Mouse (Mus musculus) brain, embryonic 14.5 days (tissue): ENCODE results near the gene Hoxd8. TPM values are rescaled to one million over a fixed set of nuclear protein-coding genes. Genes with fewer than 3 reads are reported as not detected.

Experiments used
- DNase-seq: peaks from one replicate; pipeline ENCODE4 v3.0.0-alpha.2; 2011; ENCODE audit warnings: low read depth
- CTCF ChIP-seq: fragments of 200-500 bp; IDR thresholded peaks from 2 replicates; pipeline ENCODE4 v1.5.1; 2012; ENCODE audit warnings: inconsistent platforms, mild to moderate bottlenecking, moderate library complexity, borderline replicate concordance; ENCODE audit not compliant: insufficient read depth, insufficient read length; ENCODE audit errors: extremely low read depth
- POLR2A ChIP-seq: fragments of 200-500 bp; IDR thresholded peaks from 2 replicates; pipeline ENCODE4 v1.6.1; 2012; ENCODE audit warnings: mild to moderate bottlenecking, inconsistent platforms, borderline replicate concordance; ENCODE audit not compliant: poor library complexity, insufficient read depth, insufficient read length, severe bottlenecking; ENCODE audit errors: extremely low read depth
- polyA plus RNA-seq: library from polyadenylated mRNA; depleted of rRNA; stranded (reverse); fragments of >200 nt; gene quantifications from 2 replicates; pipeline ENCODE4 v1.2.3, GENCODE M21; 2012

The Hoxd8 gene
- polyA plus RNA-seq, 1 experiment, result 1.6 TPM

DNA sequence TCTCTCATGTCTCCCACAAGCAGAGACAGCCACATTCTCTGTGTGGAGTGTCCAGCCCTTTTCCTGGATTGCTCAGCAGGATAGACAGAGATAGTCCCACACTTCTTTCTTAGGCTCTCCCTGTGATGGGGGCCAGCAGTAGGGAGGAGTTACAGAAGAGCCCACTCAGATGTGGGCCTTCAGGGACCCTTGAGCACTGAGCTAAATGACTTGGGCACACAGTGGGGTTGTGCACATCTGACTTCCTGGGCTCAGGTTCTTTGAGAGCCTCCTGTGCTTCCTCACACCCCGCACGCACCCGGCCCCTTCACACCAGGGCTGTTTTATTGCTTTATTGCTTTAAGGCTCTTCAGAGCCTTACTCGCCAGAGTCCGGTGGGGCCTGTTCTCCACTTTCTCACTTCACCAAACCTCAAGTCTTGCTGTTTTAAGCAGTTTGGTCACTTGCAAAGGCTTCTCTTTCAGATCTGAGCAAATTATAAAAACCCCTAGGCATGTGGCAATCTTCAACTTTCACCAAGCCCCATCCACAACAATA, 16.6 kb downstream of the Hoxd8 start:
- DNase-seq, result no peak
- TF ChIP-seq POLR2A (no peak), CTCF (no peak)

DNA sequence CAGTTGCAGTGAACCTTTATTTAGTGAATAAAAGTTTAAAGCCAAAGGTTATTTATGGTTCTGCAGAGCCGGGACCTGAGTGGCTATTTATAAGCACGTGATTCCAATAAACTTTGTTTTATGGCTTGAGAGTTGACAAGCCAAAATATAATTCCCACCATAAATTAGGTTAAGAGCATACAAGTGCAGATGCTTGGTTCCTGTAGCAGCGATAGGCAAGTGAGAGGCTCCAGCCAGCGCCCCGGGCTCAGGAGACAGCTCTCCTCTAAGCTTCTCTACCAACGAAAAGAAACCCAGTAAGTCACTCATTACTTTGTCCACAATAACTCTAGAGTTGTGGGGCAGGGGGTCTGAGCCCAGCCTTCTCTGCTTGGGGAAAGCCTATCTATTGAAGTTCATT, 17.5 kb downstream of the Hoxd8 start:
- TF ChIP-seq CTCF (no peak), POLR2A (no peak)

DNA sequence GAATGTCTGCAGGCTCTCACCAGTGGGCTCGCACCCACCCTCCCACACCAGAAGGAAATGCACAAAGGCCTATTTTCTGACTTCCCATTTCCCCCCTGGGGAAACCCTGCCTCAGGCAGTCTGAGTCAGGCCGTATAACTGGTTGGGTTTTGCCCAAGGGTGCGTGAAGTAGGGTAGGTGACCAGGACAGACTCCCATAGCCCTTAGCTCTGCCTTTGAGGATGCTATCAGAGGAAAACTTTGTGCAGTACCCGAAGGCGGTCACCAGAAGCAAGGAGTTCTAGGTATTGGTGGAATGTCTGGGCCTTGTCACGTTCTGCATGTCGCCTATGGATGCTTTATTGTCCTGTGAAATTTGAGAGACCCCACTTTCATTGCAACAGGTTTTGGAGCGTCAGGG, 18.5 kb downstream of the Hoxd8 start:
- TF ChIP-seq POLR2A (no peak), CTCF (no peak)
- DNase-seq, result no peak

More for the DNA sequence above, 17.5 kb downstream of the Hoxd8 start:
- no peak for DNase-seq

DNA sequence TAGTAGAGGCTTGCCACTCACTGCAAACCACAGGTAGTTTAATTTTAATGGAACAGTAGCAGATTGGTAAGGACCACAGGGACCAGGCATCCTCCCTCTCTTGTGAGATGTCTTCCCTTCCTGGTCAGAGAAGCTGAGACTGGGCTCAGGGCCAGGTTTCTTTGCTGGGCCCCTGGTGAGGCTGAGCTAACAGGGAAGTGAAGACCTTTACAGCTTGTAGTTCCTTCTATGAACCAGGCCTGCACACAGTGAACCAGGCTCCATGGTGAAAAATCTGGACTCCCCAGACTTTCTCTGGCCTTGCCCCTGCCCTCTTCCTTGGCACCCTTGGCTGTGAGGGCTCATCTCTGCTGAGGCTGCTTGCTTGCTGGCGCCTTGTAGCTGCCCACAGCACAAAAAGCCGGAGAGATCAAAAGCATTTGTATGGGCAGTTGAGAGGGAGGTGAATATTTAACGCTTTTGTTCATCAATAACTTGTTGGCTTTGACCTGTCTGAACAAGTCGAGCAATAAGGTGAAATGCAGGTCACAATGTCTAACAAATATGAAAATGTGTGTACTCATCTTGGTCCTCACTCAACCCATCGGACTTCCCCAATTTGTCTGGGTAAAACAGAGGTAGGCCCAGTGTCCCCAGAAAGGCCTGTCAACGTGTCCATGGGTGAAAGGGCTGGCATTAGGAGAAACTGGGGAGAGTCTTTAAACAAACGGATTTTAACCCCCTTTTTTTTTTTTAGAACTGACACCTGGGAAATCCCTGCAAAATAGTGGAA, 20.0 kb downstream of the Hoxd8 start:
- TF ChIP-seq POLR2A (no peak), CTCF (no peak)
- DNase-seq, result no peak

DNA sequence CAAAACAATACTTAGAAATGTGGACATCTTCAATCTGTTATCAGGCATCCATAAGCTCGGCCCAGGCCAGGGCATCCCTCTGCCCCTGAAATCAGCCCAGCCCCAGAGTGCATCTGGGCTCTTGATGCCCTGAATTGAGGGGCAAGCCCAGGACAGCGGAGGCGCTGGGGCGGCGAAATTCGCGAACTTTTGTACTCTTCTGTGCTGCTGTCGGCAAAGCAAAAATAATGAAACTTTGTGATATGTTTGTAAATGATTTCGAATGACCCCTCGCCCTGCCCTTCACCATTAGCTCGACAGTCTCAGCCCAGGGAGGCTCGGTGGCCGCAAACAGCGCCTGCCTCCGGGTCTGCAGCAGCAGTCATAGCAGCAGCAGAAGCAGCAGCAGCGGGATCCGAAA, 20.8 kb downstream of the Hoxd8 start:
- TF ChIP-seq POLR2A (no peak), CTCF (no peak)
- DNase-seq, result no peak

DNA sequence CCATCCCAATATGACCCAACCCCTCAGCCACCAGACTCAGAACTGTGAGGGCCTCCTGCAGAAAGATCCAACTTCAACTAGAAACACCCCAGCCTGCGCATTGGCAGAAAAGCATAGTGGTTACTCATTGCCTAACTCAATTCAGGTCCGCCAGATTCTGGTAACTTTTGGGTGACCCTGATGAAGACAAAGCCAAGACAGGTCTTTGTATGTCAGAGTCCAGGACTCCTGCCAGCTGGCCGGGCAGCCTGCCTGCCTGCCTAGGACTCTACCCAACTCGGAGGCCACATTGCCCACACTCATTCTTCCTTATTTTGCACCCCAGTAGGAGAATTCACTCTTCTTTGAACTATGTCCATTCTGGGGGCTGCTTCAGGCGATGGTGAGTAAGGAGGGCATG, 22.1 kb downstream of the Hoxd8 start, which contains the start of gene Gm28230:
Gene Gm28230 (plus strand): TSS at position 178 of the 400 bp plus-strand sequence.
- no peak for DNase-seq
- TF ChIP-seq CTCF (no peak), POLR2A (no peak)

DNA sequence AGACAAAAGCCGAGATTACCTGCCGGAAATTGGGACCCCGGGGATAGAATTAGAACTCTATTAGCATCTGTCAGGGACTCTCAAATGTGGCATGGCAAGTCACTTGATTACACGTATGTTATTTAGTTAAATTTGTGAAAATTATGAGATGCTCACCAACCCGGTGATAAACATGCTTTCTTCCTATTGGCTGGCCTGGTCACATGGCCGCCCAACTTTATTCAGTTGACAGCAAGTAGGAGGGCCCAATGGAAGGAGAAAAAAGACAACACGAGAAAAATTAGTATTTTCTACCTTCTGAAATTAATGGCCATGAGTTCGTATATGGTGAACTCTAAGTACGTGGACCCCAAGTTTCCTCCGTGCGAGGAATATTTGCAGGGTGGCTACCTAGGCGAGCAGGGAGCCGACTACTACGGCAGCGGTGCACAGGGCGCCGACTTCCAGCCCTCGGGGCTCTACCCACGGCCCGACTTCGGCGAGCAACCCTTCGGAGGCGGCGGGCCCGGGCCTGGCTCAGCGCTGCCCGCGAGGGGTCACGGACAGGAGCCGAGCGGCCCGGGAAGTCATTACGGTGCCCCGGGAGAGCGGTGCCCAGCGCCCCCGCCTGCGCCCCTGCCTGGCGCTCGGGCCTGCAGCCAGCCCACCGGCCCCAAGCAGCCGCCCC, 22.7 kb downstream of the Hoxd8 start:
- DNase-seq, result no peak
- TF ChIP-seq CTCF (no peak), POLR2A (no peak)

DNA sequence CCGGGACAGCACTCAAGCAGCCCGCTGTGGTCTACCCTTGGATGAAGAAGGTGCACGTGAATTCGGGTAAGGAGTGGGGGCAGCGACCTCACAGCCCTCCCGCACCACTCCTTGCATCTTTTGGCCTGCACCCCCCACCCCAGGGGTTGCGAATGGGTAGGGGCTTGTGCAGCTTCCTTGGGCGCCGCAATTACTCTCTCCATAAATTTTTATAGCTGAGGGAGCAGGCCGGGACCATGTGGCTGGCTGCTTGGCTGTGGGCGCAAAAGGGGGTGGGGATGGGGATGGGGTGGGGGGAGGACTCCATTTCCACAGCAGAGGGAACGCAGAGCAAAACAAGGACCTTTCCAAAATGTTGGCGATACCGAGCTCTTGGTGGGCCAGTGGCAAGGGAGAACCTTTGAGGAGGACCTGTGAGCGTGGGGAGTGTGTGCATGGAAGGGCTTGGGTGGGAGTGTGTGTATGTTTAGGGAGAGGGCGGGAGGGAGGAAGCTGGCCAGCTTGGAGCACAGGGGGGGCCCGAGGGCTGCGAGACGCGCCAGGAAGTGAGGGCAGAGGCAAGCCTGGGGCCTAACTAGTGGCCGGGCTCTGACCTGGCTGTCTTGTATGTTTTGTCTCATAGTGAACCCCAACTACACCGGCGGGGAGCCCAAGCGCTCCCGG, 23.4 kb downstream of the Hoxd8 start:
- DNase-seq, result no peak
- TF ChIP-seq CTCF (no peak), POLR2A (no peak)

DNA sequence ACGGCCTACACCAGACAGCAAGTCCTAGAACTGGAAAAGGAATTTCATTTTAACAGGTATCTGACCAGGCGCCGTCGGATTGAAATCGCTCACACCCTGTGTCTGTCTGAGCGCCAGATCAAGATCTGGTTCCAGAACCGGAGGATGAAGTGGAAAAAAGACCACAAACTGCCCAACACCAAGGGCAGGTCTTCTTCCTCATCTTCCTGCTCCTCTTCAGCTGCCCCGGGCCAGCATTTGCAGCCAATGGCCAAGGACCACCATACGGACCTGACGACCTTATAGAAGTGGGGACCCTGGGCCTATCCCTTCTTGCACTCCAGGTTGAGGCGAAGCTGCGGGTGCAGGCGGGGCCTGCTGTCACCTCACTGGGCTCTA, 23.9 kb downstream of the Hoxd8 start:
- TF ChIP-seq POLR2A (no peak), CTCF (no peak)

DNA sequence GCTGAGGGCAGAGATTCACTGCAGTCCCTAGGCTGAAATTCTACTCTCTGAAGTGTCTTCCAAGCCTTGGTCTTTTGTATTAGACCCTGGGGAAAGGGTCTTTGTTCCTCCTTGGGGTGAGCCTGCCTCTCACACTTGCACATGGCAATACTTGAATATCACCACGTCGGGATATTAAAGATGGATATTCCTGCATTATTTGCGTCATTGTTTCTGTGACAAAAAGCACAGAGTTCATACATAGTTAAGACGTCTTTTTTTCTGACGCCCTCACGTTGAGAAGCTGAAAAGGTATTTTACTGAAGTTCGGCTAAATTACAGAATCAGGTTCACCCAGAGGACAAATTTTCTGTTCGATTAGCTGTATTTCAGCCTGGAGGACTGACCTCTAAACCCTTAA, 25.9 kb downstream of the Hoxd8 start:
- TF ChIP-seq POLR2A (no peak), CTCF (no peak)
- no peak for DNase-seq

More for the DNA sequence above, 23.9 kb downstream of the Hoxd8 start:
- DNase-seq, result no peak

DNA sequence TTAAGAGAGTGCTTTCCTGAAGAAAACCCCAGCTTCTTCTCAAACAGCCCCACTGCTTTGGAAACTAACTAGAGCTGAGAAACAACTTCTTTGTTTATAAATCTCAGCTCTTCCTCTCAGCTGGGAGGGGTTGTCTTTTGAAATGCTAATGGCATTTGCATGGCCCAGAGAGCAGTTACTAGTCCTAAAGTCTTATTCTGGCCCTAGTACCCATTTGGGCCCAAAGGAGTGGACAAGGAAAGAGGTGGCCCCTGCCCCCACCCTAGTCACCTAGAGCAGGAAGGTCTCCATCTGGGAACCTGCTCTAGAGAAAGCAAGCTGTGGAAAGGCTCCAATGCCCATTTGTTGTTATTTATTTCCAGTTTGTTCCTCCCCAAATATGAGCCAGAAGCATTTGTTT, 26.6 kb downstream of the Hoxd8 start:
- TF ChIP-seq CTCF, result no peak
- peak; percentile 2 for DNase-seq
